Mouse (Mus musculus): Measurements from ENCODE around the gene Eps8l1.

DNA sequence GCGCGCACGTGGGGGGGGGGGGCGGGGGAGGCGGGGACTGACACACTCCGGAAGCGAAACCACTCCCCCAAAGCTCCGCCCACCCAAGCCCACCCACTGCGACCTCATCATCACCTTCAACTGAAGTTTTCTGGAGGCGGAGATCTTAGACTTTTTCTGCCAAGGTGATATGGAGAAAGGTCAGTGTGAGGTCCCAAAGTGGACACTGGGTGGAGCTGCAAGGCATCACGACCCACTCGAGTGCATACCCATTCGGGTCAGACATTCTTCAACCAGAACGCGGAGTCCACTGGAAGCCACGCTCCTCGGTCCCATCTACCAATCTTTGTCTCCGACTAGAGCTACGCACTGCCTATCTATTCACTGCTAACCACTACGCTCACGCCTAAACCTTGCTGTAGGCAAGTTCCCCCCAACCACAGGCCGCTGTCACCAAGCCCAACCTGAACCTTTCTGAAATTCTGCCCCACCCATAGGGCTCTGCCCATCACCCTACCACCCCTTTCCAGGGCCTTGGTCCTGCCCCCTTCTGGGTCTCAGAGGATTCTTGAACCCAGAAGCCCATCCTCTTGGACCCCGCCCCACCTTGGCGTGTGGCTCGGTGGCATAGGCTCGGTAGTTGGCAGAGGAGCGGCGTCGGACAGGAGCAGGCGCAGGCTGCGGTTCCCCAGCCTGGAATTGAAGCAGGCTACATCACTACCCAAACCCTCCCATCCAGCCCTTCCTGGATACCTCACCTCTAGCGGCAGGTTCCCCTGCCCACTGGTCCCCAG is 60.9 kb downstream of the Eps8l1 start:
- TF ChIP-seq CTCF (conservative IDR thresholded peaks at IDR 0.05 in 1 of 2, IDR thresholded peaks at IDR 0.05 in 1 of 2; ENCODE audit: low read depth in 2 of 2, low read length in 2 of 2) (peak in 1 of 2 experiments; percentile 6; a peak in 1 of 4 replicates), POLR2AphosphoS2 (IDR thresholded peaks at IDR 0.05; ENCODE audit: low read depth, low read length) (no peak), CHD2 (IDR thresholded peaks at IDR 0.05; ENCODE audit: low read length) (no peak), ZKSCAN1 (IDR thresholded peaks at IDR 0.05; ENCODE audit: borderline replicate concordance, low read depth, low read length) (no peak), RAD21 (IDR thresholded peaks at IDR 0.05; ENCODE audit: low read depth, low read length) (no peak), ETS1 (conservative IDR thresholded peaks at IDR 0.05; ENCODE audit: low read depth, low read length) (no peak), HCFC1 (IDR thresholded peaks at IDR 0.05; ENCODE audit: low read depth, low read length) (no peak), GABPA (IDR thresholded peaks at IDR 0.05; ENCODE audit: insufficient replicate concordance, low read depth, low read length) (no peak), UBTF (IDR thresholded peaks at IDR 0.05; ENCODE audit: low read depth, low read length) (no peak), USF1 (IDR thresholded peaks at IDR 0.05; ENCODE audit: low read depth, low read length) (no peak), MAZ (IDR thresholded peaks at IDR 0.05; ENCODE audit: low read depth, low read length) (no peak)

Data from CH12.LX (cell line).